Mouse (Mus musculus) kidney, postnatal 4 days (tissue): Measurements from ENCODE around the gene Hnf1b.
A peak's percentile ranks its signal among the peaks of the same experiment; 100 is the strongest.

Experiments used
- DNase-seq, 2 experiments: peaks; one replicate each; pipeline ENCODE4 v3.0.0; 2021; ENCODE audit warnings: mixed read lengths in 2 of 2

Gene Hnf1b

DNA sequence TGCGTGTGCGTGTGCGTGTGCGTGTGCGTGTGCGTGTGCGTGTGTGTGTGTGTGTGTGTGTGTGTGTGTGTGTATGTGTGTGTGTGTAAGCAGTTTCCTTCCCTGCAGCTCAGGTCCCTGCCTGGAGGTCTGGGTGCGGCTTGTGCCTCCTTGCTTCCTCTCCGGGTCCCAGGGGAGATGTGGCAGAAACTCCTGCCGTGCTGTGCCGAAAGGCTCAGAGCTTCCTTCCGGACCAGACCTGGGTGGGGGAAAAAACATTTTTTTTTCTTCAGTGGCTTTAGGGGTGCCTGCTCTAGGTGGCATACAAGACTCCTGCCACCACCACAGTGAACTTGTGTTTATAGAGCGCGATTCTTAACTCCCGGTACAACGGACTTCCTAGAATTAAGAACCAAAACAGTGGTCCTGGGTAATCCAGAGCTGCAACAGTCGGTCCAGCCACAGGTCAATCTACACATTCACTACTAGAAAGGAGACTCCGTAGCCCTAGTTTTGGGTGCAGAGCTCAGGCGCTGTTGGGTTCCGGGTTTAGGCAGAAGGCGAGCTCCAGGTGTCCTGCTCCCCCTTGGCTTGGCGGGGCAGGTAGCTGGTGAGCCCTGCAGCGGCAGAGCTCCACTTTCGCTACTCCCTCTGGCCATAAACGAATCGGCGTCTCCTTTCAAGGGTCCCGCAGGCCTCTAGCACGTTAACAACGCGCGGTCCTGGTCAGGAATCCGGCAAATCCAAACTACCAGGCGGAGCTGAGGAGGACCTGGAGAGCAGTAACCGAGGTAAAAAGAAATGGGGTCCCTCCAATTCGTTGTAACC lies at the start of gene Hnf1b:
Gene Hnf1b (plus strand): TSS at position 535 of the 807 bp plus-strand sequence.
- DNase-seq: peak; percentile 40 to 61

DNA sequence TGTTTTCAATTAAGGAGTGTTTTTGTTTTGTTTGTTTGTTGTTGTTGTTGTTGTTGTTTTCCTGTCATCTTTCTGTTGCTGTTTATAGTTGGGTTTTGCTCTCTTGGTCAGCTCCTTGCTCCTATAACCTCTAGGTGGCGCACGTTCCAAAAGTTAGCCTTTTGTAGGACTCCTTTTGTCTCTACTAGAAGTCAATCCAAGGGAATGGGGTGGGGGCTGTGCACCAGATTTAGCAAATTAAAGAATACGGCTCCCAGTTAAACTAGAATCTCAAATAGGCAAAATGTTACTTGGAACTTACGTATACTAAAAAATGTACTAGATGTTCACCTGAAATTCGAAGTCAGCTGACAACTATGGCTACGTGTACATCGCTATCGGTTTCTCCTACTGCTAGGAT lies 47.7 kb upstream of the Hnf1b start:
- DNase-seq: peak; percentile 71 to 78

DNA sequence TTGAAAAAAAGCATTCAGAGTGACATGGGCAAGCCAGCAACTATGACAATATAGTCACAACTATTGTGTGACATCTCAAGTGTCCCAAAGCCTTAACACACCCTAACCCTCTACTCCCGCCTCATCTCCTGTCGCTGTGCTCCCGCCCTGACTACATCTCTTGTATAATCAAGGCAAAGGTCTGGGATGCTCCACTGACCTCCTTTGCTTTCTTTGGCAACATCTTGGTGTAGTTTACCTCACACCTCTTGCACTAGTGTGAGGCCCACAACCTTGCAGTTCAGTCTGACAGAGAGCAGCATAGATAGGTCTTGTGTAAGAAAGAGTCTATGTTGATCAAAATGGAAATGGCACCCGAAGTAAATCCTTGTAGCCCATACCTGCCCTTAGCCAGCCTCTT lies 47.3 kb upstream of the Hnf1b start:
- no peak for DNase-seq

DNA sequence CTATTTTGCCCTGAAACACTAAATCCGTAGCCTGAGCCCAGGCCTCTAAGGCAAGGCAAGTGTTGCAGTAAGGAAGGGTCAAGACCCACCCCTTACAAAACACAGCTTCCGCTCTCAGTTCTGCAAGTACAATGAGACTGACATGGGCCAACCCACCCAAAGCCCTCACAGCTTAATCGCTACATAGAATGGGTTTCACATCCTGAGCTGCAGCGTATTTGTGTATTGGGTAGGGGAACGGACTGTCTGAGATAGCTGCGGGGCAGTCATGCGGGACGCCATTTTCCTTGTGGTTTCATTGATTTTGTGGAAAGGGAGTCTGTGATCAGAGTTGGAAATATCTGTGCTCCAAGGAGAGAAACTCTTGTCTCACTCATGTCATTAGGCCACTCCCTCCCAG lies 39.4 kb upstream of the Hnf1b start:
- no peak for DNase-seq

DNA sequence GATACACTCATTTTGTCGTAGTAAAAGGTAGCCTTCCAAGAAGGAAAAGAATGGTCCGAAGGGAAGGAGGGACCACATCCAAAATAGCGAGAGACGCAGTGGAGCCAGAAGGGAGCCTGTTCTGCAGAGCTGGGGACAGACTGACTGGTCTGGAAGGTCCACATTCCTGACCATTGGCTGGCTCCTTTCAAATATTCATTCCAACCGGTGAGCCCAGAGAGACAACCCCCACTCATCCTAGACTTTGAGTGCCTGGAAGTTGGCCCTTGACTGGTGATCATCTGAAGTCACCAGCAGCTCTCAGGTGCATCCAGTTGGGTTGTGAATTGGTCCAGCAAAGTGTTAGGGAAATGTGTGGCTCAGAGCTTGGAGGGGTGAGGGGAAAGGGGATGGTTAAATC lies 34.7 kb upstream of the Hnf1b start:
- DNase-seq: peak in 1 of 2 experiments; percentile 54

DNA sequence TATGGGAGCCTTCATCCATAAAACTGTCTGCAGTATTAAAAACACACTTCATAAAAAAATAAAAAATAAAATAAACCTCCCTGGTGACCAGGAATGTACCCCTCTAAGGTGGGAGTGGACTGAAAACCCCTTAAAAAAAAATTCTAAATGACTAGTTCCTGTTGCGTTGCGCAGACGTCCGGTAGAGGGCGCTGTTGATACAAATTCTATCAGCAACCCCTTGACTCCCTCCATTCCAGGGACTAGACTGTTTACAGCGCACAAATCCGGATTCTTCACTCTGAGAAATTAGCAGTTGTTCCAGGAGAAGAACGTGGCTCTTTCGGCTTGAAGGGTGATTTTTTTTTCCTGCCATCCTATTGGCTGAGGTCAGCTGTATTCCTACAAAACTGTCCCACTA lies 34.2 kb upstream of the Hnf1b start:
- DNase-seq: peak; percentile 81 to 87

DNA sequence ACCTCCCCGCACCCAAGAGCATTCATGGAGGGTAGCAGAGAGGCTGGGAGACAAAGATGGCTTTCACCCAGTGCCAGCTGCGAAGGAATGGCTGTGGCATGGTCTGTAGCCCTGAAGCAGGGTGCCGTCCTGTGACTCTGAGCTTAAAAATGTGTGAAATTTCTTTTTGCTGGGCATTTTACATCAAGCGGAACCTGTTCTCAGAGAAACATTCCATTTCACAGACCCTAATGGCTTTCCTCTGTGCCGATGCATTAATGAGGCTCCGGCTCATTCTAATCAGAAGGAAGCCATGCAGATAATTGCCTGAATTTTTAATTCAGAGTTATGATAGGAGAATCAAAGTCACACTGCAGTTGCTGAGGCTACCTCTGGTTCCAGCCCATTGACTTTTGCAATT lies 32.8 kb upstream of the Hnf1b start:
- peak; percentile 63 to 76 for DNase-seq

DNA sequence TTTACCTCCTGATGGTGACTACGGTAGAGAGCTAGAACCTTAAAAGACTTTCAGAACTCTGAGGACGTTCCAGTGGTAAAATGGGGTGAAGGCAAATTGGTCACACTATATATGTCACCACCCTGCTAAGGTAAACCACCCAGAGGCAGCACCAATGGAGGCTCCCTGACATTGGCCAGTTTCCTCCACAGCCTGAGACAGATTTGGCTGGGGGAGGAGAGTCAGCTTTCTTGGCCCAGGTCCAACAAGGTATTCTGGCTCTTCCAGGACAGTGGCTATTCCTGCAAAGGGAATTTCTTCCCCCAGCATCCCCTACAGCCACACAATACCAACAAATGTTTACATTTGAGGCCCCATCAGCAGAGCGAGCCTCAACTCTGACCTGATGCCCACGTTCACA lies 31.9 kb upstream of the Hnf1b start:
- peak in 1 of 2 experiments; percentile 53 for DNase-seq

DNA sequence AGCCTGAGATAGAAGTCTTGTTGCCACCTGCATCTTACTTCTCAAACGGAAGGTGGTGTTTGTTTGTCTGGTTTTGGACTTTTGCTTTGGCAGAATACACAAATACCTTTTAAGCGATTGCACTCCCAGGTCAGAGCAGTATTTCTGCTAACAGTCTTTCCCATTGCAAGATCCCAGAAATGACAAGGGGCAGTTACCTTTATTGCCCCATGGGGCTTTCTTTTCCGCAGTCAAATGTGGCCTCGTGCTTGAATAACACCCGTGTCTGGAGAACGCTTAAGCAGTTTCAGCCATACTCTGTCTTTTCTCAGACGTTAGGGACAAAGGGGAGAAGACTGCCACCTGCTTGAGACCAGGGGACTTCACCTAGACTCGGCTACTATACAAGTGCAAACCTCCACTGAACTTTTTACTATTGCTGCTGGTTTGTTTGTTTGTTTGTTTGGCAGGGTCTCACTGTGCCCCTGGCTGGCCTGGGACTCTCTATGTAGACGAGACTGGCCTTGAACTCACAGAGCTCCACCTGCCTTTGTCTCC lies 31.2 kb upstream of the Hnf1b start:
- DNase-seq: no peak

DNA sequence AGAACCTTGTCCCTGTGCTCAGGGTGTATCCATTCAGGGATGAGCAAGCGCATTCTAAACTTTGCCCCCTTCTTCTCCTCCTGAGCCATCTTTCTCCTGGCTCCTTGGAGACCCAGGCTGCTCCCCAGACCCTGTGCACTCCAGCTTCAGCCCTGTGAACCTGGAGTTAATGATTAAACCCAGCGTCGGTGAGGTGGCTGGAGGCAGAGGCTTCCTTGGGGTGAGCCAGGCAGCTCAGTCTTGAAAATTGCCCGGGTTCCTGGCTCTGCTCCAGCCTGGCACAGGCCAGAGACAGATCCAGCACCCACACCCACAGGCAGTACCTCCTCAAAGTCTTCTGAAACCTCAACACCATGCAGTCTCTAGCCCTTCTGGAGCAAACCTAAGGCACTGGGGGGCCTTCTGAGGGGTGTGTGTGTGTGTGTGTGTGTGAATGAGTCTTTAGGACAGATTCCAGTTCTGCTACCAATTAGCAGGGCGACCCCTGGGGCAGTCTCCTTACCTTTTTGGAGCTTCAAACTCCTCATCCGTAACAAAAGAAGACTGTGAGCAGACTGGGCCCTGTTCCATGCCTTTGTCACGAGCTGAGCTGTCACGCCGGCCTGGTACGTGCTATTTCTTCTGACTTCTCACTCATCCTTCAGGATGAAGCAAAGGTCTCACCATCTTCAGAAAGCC lies 29.9 kb upstream of the Hnf1b start:
- peak; percentile 82 to 91 for DNase-seq

DNA sequence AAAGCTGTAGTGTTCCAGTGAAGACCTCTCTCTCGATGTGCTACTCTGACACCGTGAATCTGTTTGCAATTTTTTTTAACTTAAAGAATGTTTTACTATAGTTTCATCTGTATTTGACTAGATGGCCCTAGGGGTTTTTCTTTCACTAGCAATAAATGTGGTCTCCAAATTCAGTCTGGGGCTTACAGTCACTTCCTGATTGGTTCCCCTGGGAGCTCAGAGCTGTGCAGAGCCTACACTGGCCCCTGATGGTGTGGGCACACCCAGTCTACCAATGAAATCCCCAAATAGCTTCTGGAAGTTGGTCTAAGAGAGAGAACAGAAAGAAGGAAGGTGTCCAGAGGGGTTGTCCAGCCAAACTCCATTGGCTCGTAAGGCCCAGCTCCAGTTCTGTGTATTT lies 23.7 kb upstream of the Hnf1b start:
- no peak for DNase-seq

DNA sequence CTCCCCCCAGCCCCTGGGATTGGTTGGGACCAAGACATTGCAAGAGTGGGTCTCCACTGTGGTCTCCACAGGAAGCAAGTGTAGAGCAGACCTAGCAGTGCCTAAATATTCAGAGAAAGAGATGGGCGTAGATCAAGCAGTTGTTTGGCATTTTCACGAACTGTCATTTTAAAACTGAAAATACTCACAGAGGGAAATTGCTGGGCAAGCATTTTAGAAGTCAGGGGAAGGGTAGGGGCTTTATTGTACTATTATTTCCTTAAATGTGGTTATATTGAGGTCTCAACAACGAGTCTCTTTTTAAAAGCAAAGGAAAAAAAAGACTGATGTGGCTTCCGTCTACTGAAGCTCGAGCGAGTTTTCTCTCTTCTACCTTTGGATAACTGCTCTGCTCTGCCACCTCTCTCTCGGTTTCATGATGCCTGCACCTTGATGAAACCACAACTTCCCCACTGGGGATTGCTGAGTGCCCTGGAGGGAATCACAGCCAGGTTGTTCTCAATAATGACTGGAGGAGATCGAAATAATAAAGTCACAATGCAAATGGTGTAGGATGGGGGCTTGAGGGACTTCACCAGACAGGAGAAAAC lies 21.2 kb upstream of the Hnf1b start:
- no peak for DNase-seq

DNA sequence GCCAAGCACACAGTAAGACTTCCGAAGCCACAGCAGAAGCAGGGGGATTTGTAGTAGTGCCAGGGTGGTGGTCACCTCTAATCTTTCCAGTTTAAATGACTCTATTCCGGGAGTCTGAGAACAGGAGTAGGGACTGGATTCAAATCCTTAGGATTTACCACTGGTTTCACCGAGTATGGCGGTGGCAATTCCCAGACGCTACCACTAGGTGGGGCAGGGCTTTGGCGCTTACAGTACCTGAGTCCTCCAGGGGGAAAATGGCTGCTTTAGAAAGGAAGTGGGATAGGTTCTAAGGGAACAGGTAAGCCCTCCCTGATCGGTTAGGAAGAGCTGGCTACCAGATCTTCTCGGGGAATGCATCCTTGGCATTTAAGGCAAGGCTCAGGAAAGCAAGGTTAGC lies 17.5 kb upstream of the Hnf1b start:
- DNase-seq: peak; percentile 71 to 73

DNA sequence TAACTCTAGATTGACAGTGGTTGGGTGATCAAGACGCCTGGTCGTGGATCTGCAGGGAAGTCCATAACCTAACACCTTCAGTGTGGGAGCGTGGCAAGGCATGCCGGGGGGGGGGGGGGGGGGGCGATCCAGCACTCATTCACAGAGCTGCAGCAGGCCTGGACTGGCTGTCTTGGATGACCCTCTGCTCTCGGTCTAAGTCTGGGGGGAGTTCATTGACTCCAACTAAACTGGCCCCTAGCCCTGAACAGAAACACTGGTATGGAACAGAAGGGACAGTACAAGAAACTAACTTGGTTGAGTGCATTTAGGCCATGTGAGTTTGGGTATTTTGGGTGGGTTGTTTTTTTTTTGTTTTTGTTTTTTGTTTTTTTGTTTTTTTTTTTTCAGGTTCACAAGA lies 16.3 kb upstream of the Hnf1b start:
- DNase-seq: no peak

DNA sequence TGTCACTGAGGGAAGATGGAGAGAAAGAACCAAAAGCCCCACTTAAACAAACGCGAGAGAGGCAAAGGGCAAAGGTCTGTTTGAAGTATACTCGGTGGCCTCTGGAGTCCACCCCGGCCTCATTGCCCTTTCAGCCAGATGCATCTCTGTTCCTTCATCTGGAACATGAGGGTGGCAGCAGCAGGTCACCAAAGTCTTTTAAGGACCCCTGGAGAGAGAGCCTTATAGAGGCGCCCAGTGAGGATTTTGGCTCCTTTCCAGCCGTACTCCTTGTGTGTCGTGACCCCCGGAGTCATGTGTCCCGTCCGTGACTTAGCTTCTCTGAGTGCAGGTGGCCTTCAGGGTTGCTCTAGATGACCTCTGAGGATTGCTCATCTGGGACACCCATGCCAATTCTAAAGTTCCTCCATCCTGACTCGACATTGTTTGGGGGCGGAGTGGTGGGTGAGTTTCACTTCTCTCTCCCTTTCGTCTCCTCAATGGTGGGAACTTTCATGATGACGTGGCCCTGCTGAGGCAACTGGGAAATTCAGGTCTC lies 15.8 kb upstream of the Hnf1b start:
- DNase-seq: peak; percentile 27 to 56

DNA sequence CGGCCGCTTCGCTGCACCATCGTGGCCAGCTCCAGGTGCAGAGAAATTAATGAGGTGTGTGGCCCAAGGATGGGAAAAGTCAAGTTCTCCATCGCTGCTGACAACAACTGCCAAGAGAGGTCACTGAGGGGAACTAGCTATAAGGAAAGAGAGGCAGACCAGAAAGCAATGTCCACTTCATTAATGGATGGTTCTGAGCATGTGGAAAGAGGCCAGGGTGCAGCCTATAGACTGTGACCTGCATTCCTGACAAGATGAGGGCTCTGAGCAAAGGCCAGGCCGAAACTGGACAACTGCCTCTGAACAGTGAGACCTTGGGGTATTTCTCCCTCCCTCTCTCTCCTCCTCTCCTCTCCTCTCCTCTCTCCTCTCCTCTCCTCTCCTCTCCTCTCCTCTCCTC lies 10.4 kb upstream of the Hnf1b start:
- peak in 1 of 2 experiments; percentile 57 for DNase-seq

DNA sequence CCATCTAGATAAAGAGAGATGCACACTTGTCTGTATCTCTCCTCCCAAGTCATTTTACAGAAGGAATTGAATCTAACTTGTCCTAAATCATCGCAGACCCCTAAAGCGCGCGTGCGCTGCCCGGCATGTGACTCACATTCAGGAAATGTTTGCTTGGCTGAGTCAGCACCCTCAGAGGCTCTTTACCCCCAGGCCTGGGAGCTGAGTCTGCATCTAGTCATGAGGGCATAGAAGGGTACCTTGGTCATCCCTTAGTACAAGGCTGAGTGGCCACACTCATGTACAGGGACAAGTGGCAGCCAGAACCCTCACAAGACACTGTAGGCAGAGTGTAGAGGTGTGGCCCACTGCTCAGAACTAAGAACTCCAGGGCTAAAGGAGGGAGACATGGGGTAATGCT lies 6.3 kb upstream of the Hnf1b start:
- DNase-seq: peak; percentile 26 to 56

DNA sequence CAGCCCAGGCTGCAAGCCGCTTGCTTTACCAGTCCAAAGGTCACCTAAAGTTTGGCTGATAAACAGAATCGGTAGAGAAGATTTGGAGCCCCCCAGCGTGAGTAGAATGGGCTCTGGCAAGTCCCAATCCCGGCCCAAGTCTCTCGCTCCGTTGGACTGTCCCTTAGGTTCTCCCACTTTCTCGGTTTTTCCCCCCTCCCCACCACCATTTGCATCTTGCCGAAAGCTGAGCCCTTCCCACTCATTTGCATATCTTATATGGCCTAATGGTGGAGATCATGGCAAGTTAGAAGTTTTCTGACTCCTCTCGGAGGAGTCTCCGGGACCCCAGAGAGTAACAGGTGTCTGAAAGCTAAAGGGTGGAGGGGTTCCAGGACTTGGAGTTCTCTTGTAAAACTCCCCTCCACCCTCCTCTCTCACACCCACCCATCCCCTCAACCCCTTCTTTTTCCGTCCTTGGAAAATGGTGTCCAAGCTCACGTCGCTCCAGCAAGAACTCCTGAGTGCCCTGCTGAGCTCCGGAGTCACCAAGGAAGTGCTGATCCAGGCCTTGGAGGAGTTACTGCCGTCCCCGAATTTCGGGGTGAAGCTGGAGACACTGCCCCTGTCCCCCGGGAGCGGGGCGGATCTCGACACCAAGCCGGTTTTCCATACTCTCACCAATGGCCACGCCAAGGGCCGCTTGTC lies 866 bp downstream of the Hnf1b start:
- DNase-seq: peak; percentile 67 to 80

DNA sequence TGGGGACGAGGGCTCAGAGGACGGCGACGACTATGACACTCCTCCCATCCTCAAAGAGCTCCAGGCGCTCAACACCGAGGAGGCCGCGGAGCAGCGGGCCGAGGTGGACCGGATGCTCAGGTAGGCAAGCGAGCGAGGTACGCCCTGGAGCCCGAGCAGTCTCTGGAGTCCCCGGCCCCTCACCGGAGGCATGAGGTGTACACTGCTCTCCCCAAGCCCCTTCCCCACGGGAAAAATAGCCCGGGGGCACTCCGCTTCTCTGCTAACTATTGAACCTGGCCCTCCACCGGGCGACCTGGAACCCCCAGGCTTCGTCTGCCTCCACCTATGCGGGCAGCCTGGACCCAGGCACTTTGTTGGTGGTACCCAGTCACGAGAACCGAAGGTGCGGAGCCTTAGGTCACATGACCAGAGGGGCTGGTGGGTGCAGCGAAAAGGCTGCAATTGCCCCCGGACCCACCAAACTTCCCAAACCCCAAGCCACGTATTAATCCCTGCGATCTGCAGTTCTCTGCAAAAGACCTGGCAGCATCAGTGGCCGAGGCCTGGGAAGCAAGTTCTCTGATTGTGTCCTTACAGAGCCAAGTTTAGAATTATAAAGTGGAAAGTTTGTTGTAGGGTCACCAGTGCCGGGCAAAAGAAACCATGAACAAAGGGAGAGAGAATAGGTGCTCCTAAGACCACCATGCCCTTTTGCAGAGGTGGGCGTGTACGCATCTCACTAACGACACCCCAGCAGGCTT lies 1.6 kb downstream of the Hnf1b start:
- peak; percentile 28 to 50 for DNase-seq

DNA sequence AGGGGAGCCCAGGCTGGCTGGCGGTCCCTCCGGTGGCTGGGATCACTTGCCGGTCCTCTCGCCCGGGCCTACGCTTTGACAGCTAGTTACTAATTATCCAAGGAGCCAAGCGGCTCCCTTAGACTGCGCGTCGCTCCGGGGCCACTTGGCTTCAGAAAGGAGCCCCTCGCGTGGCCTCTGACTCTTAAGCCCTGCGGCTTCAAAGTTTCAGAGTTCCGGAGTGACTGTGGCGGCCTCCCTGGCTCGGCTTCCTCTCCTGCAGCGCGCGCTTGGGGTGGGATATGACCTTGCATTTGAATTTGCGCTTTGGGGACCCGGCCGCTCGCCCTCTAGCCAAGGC lies 2.1 kb downstream of the Hnf1b start:
- peak; percentile 58 to 72 for DNase-seq

DNA sequence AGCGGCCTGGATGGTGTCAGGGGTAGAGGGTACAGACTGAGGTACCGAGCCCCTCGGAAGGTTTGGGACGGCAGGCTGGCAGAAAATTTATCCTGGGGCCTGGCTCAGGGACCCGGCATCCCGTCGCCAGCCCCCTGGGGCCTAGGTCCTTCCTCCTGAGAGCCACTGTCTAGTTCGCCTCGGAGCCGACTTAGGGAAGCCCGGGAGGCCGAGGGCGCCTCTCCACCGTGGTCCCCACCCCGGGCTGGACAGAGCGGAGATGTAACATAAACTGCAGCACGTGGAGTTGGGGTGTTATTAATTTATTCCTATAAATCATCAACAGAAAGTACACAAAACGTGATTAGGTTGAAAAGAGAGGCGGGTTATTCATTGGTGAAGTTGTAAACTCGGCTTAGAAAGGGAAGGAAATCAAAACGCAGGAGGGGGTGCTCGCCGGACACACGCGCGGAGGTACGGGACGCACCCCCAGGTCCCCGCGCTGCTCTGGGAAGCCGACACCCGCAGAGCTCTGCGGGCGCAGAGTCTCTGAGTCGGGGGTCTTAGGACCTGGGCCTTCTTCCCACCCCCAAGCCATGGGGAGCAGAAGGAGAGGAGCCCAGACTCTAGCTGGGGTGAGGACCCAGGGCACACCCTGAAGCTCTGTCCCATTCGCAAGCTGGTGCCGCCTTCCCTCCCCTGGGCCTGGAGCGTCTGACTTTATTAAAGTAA lies 2.8 kb downstream of the Hnf1b start:
- peak; percentile 61 to 78 for DNase-seq
